Mouse (Mus musculus) right cerebral cortex, adult 2 months (tissue): ENCODE data around the gene Trim60.
"Not testable (repeated sequence)": the region's sequence is repeated elsewhere in the genome, so short reads cannot be mapped to it uniquely, and the experiment has no call there.

ENCODE experiments used
- DNase-seq, 2 experiments: peaks; one replicate each; pipeline ENCODE4 v3.0.0; 2021 to 2022; ENCODE audit warnings: low spot score in 2 of 2

The Trim60 gene

GRCm38 (mm10) chr8:65018423-65018822, at the start of gene Trim60, which contains the start of gene Trim61:
Gene Trim60 (minus strand): TSS chr8:65018584.
Gene Trim61 (minus strand): TSS chr8:65018523.
- DNase-seq = no peak

GRCm38 (mm10) chr8:65067694-65068472, 49.5 kb upstream of the Trim60 start:
- no peak for DNase-seq

GRCm38 (mm10) chr8:65067031-65067430, 48.6 kb upstream of the Trim60 start:
- no peak for DNase-seq

GRCm38 (mm10) chr8:65065622-65066021, 47.2 kb upstream of the Trim60 start:
- DNase-seq = no peak

- no peak for DNase-seq
Measured at GRCm38 (mm10) chr8:65064071-65064470, 45.7 kb upstream of the Trim60 start.

GRCm38 (mm10) chr8:65062195-65062594, 43.8 kb upstream of the Trim60 start:
- no peak for DNase-seq

GRCm38 (mm10) chr8:65056722-65057121, 38.3 kb upstream of the Trim60 start:
- DNase-seq = no peak

- no peak for DNase-seq
Measured at GRCm38 (mm10) chr8:65053968-65054367, 35.6 kb upstream of the Trim60 start.

- DNase-seq = no peak
Measured at GRCm38 (mm10) chr8:65053554-65053953, 35.2 kb upstream of the Trim60 start.

- DNase-seq = no peak
Measured at GRCm38 (mm10) chr8:65047801-65048200, 29.4 kb upstream of the Trim60 start.

GRCm38 (mm10) chr8:65047193-65047592, 28.8 kb upstream of the Trim60 start:
- no peak for DNase-seq

- DNase-seq = no peak
Measured at GRCm38 (mm10) chr8:65046565-65046964, 28.2 kb upstream of the Trim60 start.

GRCm38 (mm10) chr8:65037117-65037533, 18.7 kb upstream of the Trim60 start, which contains the start of gene Apela:
Gene Apela (minus strand): TSS chr8:65037336.
- peak; percentile 2 to 10 for DNase-seq

- DNase-seq = no peak
Measured at GRCm38 (mm10) chr8:65034136-65034535, 15.8 kb upstream of the Trim60 start.

- DNase-seq = no peak
Measured at GRCm38 (mm10) chr8:65033056-65033455, 14.7 kb upstream of the Trim60 start.

- no peak for DNase-seq
Measured at GRCm38 (mm10) chr8:65032107-65032506, 13.7 kb upstream of the Trim60 start.

- DNase-seq = no peak
Measured at GRCm38 (mm10) chr8:65030735-65031485, 12.5 kb upstream of the Trim60 start.

- no peak for DNase-seq
Measured at GRCm38 (mm10) chr8:65029776-65030175, 11.4 kb upstream of the Trim60 start.

- no peak for DNase-seq
Measured at GRCm38 (mm10) chr8:65028959-65029686, 10.7 kb upstream of the Trim60 start.

GRCm38 (mm10) chr8:65022485-65022884, 4.1 kb upstream of the Trim60 start:
- peak; percentile 79 to 91 for DNase-seq

GRCm38 (mm10) chr8:65007616-65008015, 10.8 kb downstream of the Trim60 start:
- not testable (repeated sequence) for DNase-seq

- no peak for DNase-seq
Measured at GRCm38 (mm10) chr8:64998806-64999365, 19.5 kb downstream of the Trim60 start.
